In genomic region chr5:146883486-146884272, GRCm38 (mm10) we compare ENCODE assay signal across 23 mouse cellular contexts. TPM values are rescaled to one million over a fixed set of nuclear protein-coding genes. Genes with fewer than 3 reads are reported as not detected.
DNase-seq lines count a peak whose midpoint lies in the region; ATAC-seq and TF ChIP-seq lines count a peak whose summit lies in the region.
"Had no signal": no experiment of that assay in that cellular context is flagged by ENCODE, and none has a peak within 500 bp of the region (broad histone marks: within the 10 kb centered on the region; RNA-seq: fewer than 3 reads in every experiment).

No protein-coding gene starts in this region.

- H3K4me3 ChIP-seq in megakaryocyte, embryonic 14.5 days (replicated peaks): peak overlapping the region; percentile 83
- H3K4me3 ChIP-seq: embryonic facial prominence, embryonic 15.5 days; hindbrain, embryonic 12.5 days; limb, embryonic 15.5 days; midbrain, embryonic 15.5 days; neural tube, embryonic 12.5 days; stomach, embryonic 15.5 days had no signal

- POLR2A ChIA-PET in Patski (lab: Charles Lee): interaction anchor here (0.7 to 1.4 kb wide), 2 partner anchors 11 to 17 kb away, joined by 3 read pairs; no protein-coding TSS in a partner anchor

- no peak for ATAC-seq in megakaryocyte, adult 5-6 weeks (ENCODE audit: poor library complexity, severe bottlenecking)
- ATAC-seq in Patski: peak; percentile 60
- ATAC-seq: forebrain, postnatal 0 days; intestine, postnatal 0 days; midbrain, embryonic 15.5 days had no signal

- TF ChIP-seq CTCF in Patski (IDR thresholded peaks at IDR 0.05): no peak

- peak; percentile 34 for DNase-seq in Patski (ENCODE audit: low read depth, low spot score)
- peak; percentile 9 for DNase-seq in adrenal gland, postnatal 25 days
- DNase-seq in urinary bladder, postnatal 10 days (ENCODE audit: low spot score): no peak
- DNase-seq in left cerebral cortex, adult 9 months (ENCODE audit: low spot score in 2 of 2): no peak
- DNase-seq in left cerebral cortex, postnatal 10 days (ENCODE audit: extremely low spot score in 1 of 2, low spot score in 2 of 2): no peak
- DNase-seq: cerebellum, adult 9-10 months; forebrain, postnatal 0 days; gastrocnemius, postnatal 25 days; kidney, postnatal 4 days; left cerebral cortex, postnatal 4 days; right cerebral cortex, postnatal 25 days; spleen, adult 18-20 months; thymus, adult 2 months; thymus, postnatal 4 days had no signal

- peaks cover 17% of the 10 kb centered on the region for H3K9me3 ChIP-seq in megakaryocyte, embryonic 14.5 days
- H3K9me3 ChIP-seq: embryonic facial prominence, embryonic 15.5 days; hindbrain, embryonic 12.5 days; limb, embryonic 15.5 days; midbrain, embryonic 15.5 days; neural tube, embryonic 12.5 days; stomach, embryonic 15.5 days had no signal

- CTCF ChIA-PET in Patski (lab: Charles Lee): interaction anchor here (1.0 to 1.5 kb wide), 4 partner anchors 9 to 22 kb away, joined by 3 to 5 read pairs (median 4); no protein-coding TSS in a partner anchor

- no peaks in the 10 kb centered on the region for H3K27me3 ChIP-seq in megakaryocyte, embryonic 14.5 days (replicated peaks)
- no peaks in the 10 kb centered on the region for H3K27me3 ChIP-seq in Patski
- H3K27me3 ChIP-seq: limb, embryonic 15.5 days; midbrain, embryonic 15.5 days; neural tube, embryonic 12.5 days; stomach, embryonic 15.5 days had no signal

- H3K36me3 ChIP-seq in megakaryocyte, embryonic 14.5 days (replicated peaks; ENCODE audit: low read length): peaks cover 8% of the 10 kb centered on the region
- H3K36me3 ChIP-seq: embryonic facial prominence, embryonic 15.5 days; hindbrain, embryonic 12.5 days; limb, embryonic 15.5 days; midbrain, embryonic 15.5 days; neural tube, embryonic 12.5 days; stomach, embryonic 15.5 days had no signal

- in situ Hi-C loops in Patski (cut with MboI; ENCODE audit: low pct_unique_long_range_greater_than_20kb): no loop called here

- peaks cover 34% of the 10 kb centered on the region for H3K4me1 ChIP-seq in megakaryocyte, embryonic 14.5 days
- H3K4me1 ChIP-seq: embryonic facial prominence, embryonic 15.5 days; hindbrain, embryonic 12.5 days; limb, embryonic 15.5 days; midbrain, embryonic 15.5 days; neural tube, embryonic 12.5 days; stomach, embryonic 15.5 days had no signal

- intact Hi-C loops in left cerebral cortex, postnatal 10 days (cut with DNase I): no loop called here

RNA-seq across cellular contexts. Expression of gene Rasl11a, which starts 38.8 kb away (rescaled TPM):
- 6.5 and 7.0 TPM in 2 replicates for polyA plus RNA-seq in megakaryocyte, embryonic 14.5 days (2012; ENCODE audit: insufficient read depth, low replicate concordance)
- total RNA-seq in megakaryocyte, adult 5-6 weeks (2015): not detected in 2 replicates
- total RNA-seq in megakaryocyte, adult 5-6 weeks (2017): not detected in 2 replicates
- polyA plus RNA-seq in Patski (2021): 630 TPM
- 5.6 and 9.5 TPM in 2 replicates for total RNA-seq in adrenal gland, postnatal 25 days (2021)
- 10 to 100 TPM in 1 of 2 experiments, 1 to 10 TPM in 1; 9.2 to 12.2 TPM for total RNA-seq in left cerebral cortex, postnatal 10 days (2021)

RNA-seq across cellular contexts. Expression of gene Rpl21, which starts 51.0 kb away (rescaled TPM):
- polyA plus RNA-seq in megakaryocyte, embryonic 14.5 days (2012; ENCODE audit: insufficient read depth, low replicate concordance): 15.4 and 53.6 TPM in 2 replicates
- 1,886 and 1,948 TPM in 2 replicates for total RNA-seq in megakaryocyte, adult 5-6 weeks (2015)
- 1,623 and 1,719 TPM in 2 replicates for total RNA-seq in megakaryocyte, adult 5-6 weeks (2017)
- 581 TPM for polyA plus RNA-seq in Patski (2021)
- total RNA-seq in adrenal gland, postnatal 25 days (2021): 282 and 375 TPM in 2 replicates
- 100 to 1,000 TPM; 183 to 190 TPM for total RNA-seq in left cerebral cortex, postnatal 10 days (2021)

Comparison
In these comparisons a context has a peak if more than half of its experiments do, and no peak if none do; other contexts are left out.
1. DNase-seq: peak in Patski (single experiment) and adrenal gland, postnatal 25 days (single experiment); none in urinary bladder, postnatal 10 days (single experiment), left cerebral cortex, adult 9 months (0 of 2) and left cerebral cortex, postnatal 10 days (0 of 2).